Mouse (Mus musculus) MEL (cell line): ENCODE data around the gene Ccdc162. TPM values are rescaled to one million over a fixed set of nuclear protein-coding genes. Genes with fewer than 3 reads are reported as not detected.

Experiments
- polyA plus RNA-seq, 2 experiments: library from polyadenylated mRNA; stranded (reverse) in 1 of 2; unstranded in 1 of 2; fragments of >175 nt in 1 of 2; fragments of >200 nt in 1 of 2; gene quantifications; 2 replicates each; pipeline versions ENCODE4 v1.2.1 to v1.2.4; 2012; ENCODE audit warnings: low replicate concordance in 2 of 2, low read depth in 1 of 2; ENCODE audit not compliant: insufficient read length in 2 of 2, insufficient read depth in 1 of 2, missing spikeins in 1 of 2
- total RNA-seq: library from RNA; depleted of rRNA; stranded (reverse); fragments of 300-350 nt; gene quantifications from 2 replicates; pipeline ENCODE4 v1.2.3, GENCODE M21; 2012; rRNA removed

The Ccdc162 gene
- total and polyA plus RNA-seq, 3 experiments, result 0.06 TPM; not detected in 2

Other genes starting within 250 kb of the Ccdc162 start
- gene Mical1, start 240.3 kb downstream of the Ccdc162 start, total RNA-seq, result 1.3 and 4.3 TPM in 2 replicates
- gene Mical1, start 240.3 kb downstream of the Ccdc162 start, polyA plus RNA-seq, result 10 to 100 TPM in 1 of 2 experiments, not detected in 1; 15.7 TPM
- gene Smpd2, start 226.3 kb downstream of the Ccdc162 start, total RNA-seq, result 0.04 and 0.07 TPM in 2 replicates
- gene Smpd2, start 226.3 kb downstream of the Ccdc162 start, polyA plus RNA-seq, result under 1 TPM in 1 of 2 experiments, not detected in 1; 0.42 TPM
- gene Ppil6, start 226.2 kb downstream of the Ccdc162 start, total RNA-seq, result not detected in 2 replicates
- not detected for gene Ppil6, start 226.2 kb downstream of the Ccdc162 start, polyA plus RNA-seq
- gene Cd164, start 197.2 kb downstream of the Ccdc162 start, total RNA-seq, result 21.4 and 23.6 TPM in 2 replicates
- 10 to 100 TPM in 1 of 2 experiments, not detected in 1; 59.4 TPM for gene Cd164, start 197.2 kb downstream of the Ccdc162 start, polyA plus RNA-seq
- 14.2 and 16.7 TPM in 2 replicates for gene Cep57l1, start 93.2 kb upstream of the Ccdc162 start, total RNA-seq
- 10 to 100 TPM in 1 of 2 experiments, not detected in 1; 19.2 TPM for gene Cep57l1, start 93.2 kb upstream of the Ccdc162 start, polyA plus RNA-seq
- gene Sesn1, start 93.3 kb upstream of the Ccdc162 start, total RNA-seq, result 11.7 and 13.2 TPM in 2 replicates
- 10 to 100 TPM in 1 of 2 experiments, not detected in 1; 11.7 TPM for gene Sesn1, start 93.3 kb upstream of the Ccdc162 start, polyA plus RNA-seq